Mouse (Mus musculus) gastrocnemius, adult 8-10 months (tissue): ENCODE measurements around the gene Prr15. TPM values are rescaled to one million over a fixed set of nuclear protein-coding genes. Genes with fewer than 3 reads are reported as not detected.

Experiments
- DNase-seq, 2 experiments: peaks; one replicate each; pipeline ENCODE4 v3.0.0; 2022; ENCODE audit warnings: low spot score in 2 of 2
- total RNA-seq, 4 experiments: library from RNA; stranded (reverse); gene quantifications; 2 replicates each; pipeline ENCODE4 v1.2.4; 2022

Prr15 gene
- total RNA-seq, result 1 to 10 TPM in 2 of 4 experiments, under 1 TPM in 2; 0.62 to 1.3 (median 1.1) TPM

DNA sequence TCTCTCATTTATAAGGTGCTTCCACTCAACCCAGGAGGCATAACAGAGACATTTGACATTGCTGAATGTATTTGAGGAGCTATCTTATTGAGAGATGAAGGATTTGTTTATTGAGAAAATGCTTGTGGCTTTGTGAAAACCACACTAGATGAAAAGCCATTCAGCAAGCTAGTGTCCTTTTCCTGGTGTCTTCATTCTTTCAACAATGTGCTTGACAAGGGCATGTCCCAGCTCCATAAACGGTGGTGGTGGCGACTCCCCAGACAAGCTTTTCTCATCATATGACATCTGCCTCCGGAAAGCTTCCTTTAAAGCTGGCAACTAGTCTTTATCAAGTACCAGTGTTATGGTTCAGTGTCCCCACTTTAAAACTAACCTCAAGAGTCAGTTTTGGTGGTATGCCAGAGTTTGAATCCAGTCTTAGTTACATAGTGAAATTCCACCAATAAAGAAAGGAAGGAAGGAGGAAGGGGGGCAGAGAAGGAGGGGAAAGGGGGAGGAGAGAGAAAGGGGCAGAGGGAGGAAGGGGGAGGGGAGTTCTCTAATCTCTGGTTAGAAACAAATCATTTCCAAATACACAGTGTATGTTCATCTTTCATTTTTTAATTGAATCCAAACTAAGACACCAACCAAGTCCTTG, at the start of gene Prr15:
Gene Prr15, plus strand, starts transcription at position 590 of the 640 bp plus-strand sequence.
- no peak for DNase-seq

DNA sequence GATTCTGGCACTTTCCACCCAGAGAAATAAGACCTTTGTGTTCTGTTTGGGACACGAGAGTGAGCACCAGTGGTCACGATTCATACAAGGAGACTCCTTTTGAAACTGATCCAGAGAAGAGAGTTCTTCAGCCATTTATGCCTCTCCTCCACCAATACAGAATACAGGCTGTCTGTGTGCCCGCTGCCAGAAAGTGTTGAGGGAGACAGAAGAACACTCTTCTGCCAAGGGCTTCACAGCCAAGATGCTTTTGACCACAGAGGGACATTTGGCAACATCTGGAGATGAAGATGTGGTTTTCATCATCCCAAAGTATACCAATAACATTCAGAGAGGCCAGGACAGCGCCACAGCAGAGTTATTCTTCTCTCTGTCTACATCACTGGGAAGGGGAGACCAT, 48.4 kb upstream of the Prr15 start:
- DNase-seq, result no peak

DNA sequence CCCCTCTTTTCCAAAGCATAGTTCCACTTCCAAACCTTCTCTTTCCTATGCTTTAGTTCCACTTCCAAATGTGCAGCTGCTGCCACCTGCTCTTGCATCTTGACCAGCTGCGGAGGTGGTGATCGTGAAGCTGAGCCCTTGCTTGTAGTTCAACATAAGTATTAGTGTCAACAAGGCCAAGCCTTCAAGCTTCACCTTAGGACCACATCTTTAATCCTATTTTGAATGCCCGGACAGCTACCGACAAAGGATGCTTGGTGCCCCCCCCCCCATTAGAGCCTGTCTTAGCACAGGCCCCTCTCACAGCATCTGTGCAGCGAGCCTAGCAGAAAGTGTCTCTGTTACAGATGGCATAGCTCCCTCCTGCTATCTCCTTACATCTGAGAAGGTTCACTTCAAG, 47.8 kb upstream of the Prr15 start:
- no peak for DNase-seq

DNA sequence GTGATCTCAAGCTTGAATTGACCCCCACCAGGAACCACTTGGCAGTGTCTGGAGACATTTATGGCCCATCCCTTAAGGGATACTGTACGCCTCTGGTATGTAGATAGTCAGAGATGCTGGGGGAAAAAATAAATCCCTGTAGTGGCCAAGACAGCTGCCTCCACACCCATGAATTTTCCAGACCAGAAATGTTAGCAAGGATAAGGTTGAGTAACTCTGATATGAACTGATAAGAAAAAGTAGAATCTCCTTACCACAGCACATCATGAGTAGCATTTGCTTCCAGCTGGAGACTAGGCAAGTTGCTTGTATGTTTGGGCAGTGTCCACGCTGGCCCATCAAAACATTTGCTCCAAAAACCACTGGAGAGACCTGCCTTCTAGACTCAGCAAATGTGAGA, 47.0 kb upstream of the Prr15 start:
- DNase-seq, result no peak

DNA sequence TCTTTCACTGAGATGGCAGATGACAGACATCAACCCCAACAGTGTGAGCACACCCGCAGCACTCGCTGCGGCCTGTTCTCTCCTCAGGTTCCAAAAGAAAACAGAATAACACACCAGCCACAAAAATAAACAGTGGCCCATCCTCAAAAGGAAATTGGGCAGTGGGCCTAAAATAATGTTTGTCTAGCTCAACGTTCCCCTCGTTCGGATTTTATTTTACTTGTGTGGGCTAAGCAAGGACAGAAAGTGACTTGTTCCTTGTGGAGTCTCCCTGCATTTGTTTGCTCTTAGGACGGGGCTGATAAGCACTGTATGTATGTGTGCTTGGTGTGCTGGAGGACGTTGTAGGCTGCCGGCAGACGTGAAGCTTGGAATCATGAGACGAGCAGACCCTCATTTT, 46.2 kb upstream of the Prr15 start:
- DNase-seq, result no peak

DNA sequence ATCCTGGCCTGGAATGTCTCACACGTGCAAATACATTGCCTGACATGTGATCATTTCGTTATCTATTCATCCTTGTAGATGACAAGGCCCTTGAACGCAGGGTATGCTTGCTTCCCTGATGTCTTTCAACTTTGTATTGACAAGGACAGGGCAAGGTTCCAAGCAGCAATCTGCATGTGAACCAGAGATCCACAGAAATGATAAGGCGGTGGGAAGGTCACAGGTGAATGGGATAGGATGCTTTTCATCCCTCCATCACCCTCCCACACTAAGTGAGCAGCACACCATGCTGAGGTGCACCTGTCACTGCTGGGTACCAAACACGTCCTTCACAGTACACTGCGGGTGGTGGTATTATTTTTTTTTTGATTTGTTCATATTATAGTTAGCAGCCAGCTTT, 45.4 kb upstream of the Prr15 start:
- no peak for DNase-seq

DNA sequence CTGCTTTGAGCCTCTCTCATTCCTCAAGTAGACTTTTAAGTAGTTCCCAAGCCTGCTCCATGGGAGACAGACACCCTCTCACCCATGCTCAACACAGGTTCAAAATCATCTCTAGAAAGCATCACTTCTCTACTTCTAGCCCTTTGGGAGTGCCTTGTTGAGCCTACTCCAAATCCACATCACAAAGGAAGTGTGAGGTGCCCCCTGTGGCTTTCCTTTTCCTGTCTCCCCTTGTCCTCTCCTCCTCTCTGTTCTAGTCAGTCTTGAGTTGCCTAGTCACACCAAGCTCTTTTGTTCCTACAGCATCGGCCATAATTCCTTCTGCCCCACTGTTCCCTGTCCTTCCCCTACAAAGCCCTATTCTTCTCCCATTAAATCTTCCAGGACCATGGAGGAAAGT, 42.3 kb upstream of the Prr15 start:
- no peak for DNase-seq

DNA sequence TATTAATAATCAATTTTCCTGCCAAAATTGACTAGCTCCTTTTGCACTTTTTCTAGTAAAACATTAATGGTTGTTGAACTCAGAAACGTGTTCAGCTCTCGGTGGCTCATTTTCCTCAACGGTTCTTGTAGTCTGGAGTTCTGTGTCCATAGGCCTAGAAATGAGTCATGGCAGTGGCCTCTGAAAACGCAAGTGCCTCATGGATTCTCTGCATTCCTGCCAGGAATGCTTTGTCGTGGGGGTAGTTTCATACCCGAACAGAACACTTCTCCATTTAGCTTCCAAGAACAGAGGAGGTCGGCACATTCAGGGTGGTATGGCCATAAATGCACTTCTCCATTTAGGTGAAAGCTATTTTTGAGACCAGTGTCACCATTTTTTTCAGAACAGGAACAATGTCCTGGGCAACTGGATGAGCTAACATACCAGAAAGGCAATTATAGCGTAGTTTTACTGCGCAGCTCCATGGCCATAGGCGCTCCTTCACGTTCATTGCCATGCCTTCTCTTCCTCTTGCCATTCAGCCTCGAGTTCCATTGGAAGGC, 41.4 kb upstream of the Prr15 start:
- no peak for DNase-seq

DNA sequence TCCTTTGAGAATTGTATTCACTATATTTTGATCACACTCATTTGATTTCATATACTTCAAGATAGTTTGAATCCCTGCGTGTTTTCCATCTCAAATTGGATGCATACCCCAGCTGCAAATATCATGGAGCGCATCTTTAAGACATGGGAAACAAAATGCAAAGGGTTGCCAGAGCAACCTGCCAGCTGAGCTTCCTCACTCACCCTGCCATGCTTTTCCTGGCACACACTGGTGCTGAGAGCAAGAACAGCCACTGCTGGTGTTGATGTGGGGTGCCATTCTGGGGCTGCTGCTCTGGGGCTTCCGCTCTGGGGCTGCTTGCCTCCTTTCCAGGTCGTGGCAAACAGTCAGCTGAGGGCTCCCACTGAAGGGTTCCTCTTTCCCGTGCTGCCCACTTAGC, 38.8 kb upstream of the Prr15 start:
- no peak for DNase-seq

DNA sequence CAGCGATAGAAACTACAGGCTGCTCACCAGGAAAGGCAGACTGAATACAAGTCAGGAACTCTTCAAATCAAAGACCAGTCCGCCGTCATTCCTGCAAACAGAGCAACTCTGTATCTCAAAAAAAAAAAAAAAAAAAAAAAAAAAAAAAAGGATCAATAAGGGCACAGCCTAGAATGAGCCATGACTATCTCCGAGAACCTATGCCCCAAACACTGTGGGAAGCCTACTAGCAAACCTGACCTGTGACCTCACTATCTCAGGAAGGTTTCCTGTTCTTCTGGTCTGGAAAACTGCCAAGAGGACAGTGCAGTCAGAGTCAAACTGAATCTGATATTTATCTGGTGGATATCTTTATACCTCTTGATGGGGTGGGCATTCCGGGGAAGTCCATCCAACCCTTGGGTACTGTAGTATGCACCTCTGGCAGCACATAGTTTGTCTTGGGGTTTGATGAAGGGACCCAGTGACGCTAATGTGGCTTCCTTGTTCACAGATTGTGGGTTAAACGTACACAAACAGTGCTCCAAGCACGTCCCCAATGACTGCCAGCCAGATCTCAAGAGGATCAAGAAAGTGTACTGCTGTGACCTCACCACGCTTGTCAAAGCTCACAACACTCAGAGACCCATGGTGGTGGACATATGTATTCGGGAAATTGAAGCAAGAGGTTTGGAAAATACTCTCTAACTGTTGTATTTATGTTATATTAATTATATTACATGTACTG, 35.7 kb upstream of the Prr15 start:
- DNase-seq, result no peak

DNA sequence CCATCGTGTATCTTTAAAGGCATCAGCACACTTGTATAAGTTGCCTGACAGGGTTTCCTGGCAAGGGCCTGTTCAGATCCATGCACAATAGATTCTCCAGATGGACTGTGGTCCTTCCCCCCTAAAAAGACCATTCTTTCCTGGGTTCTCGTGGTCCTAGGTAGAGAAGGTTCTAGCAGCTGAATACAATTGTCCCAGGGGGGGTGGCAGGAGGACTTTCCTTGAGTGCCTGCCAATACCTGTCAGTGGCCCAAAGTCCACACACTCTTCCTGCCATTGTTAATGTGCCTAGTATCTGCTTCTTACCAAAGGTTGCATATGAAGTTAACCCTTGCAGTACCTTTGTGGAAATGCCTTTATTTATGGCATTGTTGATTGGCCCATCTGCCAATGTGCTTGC, 28.4 kb upstream of the Prr15 start:
- DNase-seq, result no peak

DNA sequence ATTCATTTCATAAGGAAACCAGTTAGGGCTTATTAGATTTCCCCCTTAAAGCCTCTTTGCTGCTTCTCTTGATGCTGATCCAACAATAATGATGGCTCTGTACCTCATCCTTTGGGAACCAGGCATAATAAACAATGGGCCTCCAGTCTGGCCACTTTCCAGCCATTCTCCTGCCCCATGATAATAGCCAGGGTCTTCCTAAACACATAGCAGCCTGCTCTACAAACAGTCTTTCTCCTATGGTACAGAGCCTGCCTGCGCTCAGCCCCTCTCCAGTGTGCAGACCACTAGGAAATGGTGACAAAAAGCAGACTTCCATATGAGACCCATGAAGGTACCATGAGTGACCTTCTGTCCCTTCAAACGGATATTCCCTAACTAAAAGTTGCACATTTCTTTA, 26.2 kb upstream of the Prr15 start:
- no peak for DNase-seq

DNA sequence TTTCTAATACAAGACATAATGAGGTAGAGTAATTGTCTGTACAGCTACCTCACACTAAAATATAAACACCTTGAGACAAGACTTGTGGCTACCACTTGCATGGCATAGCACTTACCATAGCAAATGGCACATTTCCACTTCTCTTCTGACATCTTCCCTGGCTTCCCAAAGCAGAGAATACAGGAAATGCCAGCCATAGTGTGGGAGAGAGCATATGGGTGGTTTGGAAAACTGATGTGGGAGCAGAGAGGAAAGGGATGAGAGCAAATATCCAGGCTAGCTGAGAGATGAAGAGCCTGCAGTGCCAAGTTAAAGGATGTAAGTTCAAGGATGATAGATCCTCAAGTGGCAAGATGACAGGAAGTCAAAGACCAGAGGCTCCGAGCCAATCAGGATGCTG, 19.9 kb upstream of the Prr15 start:
- no peak for DNase-seq

DNA sequence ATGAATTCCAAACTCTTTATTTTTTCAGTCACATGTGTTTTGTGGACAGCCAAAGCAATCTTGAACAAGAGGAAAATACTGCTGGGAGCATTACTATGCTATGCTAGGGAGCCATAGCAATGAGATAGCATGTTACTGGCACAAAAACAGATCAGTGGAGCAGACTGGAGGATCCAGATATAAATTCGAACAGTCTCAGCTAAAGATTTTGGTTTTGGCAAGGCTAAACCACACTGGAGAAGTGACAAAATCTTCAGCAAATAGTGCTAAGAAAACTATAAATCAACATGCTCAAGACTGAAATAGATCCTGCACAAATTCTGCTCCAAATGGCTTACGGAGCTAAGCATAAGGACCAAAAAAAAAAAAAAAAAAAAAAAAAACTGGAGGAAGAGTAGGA, 12.6 kb upstream of the Prr15 start:
- DNase-seq, result no peak

DNA sequence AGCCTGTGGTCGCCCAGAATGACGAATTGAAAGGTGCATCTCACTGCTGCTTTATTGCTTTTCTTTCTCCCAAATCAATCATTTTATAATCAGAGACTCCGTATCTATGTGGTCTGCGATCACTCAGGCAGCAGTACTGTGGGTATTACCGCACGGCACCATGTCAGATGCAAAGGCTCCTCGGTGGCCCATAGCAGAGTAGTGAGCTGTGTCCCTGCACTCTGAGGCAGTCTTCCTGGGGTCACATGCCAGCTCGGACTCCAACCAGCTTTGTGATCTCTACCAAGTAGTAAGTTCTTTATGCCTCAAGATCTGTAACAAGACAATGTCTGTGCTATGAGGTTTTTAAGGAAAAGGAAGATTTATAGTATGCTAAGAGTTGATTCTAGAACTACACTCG, 7.0 kb upstream of the Prr15 start:
- no peak for DNase-seq

DNA sequence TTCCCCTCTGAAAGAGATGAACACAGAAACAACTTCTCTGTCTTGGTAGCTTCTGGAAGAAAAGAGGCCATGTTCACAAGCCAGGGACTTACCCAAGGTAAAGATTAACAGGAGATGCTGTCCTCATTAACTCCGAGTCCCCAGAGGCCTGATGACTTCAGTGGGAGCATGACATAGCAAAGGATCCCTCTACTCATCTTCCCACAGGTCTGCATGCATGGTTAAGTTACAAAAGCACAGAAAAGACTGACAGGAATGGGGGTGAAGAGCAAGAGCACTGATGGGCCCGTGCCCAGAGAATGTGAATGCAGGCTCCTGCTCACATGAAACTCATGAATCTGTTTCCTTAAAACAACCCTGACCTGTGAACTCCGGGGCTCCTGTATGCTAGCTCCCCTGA, 6.4 kb upstream of the Prr15 start:
- DNase-seq, result no peak

DNA sequence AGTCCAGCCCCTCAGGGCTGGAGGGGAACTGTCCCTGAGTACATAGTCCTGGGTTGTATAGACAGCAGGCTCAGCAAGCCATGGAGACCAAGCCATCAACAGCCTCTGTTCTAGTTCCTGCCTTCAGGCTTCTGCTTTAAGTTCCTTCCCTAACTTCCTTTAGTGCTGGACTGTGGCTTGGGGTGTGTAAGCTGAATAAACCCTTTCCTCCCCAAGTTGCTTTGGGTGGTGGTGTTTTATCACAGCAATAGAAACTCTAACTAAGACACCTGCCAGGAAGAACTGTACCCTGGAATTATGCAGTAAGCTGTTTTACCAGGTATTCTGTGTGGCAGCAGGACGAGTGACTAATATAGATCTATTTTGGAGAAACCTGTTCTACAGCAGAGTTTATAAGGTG, 5.4 kb upstream of the Prr15 start:
- no peak for DNase-seq

DNA sequence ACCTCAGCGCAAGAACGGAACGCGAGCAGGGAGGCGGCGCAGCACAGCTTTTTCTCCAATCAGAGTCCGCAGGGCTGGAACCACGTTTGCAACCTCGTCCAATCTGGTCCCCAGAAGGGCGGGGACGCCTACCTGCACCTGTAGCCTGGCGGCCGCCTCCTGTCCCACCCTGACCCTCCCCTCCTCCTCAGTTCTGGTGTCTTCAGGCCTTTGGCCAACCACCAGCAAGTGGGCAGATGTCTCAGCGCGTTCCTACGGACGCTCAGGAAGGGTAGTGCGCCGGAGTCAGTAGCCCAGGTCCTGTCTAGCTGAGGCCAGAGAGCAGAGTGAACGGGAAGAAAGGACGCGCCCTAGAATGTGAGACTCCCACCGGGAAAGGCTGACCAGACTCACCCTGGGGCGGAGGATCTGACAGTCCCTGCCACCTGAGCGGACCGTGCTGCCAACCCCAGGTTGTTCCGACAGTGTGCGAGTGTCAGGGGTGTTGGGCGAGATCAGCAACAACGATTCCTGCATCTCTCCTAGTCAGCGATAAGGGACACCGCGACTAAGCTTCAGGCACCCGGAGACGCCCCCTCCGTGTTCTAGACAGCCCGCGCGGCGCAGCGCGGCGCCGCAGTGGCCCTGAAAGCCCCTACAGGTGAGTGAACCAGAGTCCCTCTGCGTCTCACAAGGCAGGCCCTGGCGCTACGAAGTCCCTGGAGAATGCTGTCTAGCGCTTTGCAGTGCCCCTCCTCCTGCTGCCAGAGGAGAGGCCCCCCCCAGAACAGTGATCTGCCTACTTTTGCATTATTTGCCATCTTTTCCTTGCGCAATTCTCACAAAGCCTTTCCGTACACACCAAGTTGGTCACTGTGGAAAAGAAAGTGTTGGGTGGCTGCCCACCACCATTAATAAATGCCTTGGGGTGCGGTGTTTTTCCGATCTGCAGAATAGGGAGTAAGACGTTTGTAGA, 1.3 kb downstream of the Prr15 start:
- DNase-seq, result no peak

DNA sequence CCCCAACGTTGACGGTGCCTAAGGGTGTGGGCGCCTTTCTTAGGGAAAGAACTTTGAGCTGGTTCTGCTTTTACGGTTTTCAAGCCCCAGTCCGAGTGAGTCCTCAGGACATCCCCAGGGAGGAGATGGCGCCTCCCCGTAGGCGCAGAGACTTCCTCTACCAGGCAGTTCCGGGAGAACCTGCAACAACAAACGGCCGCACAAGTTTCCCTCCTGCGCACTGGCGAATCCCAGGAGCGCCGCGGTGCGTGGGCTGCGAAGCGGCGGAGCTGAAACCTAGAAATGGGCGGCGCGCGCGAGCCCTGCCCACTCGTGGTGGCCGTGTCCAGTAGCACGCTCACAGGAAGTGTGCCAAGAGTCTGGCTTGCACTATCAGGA, 2.0 kb downstream of the Prr15 start:
- DNase-seq, result peak; percentile 8 to 39

DNA sequence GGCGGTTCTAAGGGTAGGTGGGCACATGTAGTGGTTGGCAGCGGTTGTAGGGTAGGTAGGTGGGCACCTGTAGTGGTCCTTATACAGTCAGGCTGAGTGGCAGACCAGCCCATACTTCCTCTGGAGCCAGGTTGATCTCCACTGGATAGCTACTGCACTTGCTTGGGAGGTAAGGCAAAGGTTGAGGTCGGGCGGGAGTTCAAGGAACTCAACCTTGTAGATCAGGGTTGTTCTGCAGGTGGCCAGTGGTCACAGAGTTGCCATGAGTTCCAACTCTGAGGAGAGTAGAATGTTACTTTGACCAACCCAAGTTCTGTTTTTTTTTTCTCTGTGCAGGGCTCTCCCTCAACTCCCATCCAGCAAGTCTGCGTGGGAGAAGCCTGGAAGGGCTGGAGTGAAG, 3.1 kb downstream of the Prr15 start:
- no peak for DNase-seq

DNA sequence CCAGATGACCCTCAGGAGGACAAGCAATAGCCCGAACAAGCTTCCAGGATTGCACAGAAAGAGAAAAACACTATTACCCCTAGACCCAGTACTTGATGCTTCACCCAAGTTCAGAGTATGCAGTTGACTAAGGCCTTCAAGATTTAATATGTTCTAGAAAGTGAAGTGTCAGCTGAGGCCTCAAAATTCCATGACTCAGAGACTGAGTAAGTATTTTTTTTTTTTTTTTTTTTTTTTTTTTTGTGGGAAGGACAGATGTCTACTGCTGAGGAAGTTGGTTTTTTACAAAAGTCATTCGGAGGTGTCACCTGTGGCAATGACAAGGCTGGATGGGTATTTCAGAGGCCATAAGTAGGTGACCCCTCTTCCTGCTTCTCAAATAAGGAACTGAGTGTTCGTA, 4.0 kb downstream of the Prr15 start:
- DNase-seq, result no peak

DNA sequence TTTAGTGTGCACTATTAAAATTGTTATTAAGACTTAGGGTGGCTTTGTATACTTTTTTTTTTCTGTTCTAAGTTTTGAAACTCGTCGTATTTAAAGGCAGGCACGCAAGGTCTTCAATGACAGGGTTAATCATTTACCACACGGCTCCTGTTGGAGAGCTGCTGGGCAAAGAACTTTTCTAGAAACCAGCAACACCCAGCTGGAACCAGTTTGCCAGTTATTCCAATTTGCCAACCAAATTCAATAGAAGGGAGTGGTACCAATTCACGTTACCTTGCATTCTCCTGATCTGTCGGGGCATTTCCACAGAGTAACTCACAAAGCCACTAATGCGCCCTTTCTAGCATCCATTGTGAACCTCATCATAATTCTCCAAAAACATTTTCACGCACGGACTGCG, 4.5 kb downstream of the Prr15 start:
- no peak for DNase-seq
